Mouse (Mus musculus): ENCODE measurements around the gene Rtp2. TPM values are rescaled to one million over a fixed set of nuclear protein-coding genes. Genes with fewer than 3 reads are reported as not detected.
A peak's percentile ranks its signal among the peaks of the same experiment; 100 is the strongest.

Rtp2 gene
- polyA plus RNA-seq, 1 experiment = 0.01 TPM

- Histone ChIP-seq H3K4me2 (ENCODE audit: low read depth) (peak overlapping the region; percentile 85), H3K27me3 (ENCODE audit: control insufficient read depth, insufficient read depth, insufficient read length) (no peaks in the 10 kb centered on the region), H3K4me3 (peak overlapping the region; percentile 13), H3K79me2 (ENCODE audit: control insufficient read depth, insufficient read depth) (no peaks in the 10 kb centered on the region), H3ac (ENCODE audit: control insufficient read depth, insufficient read length) (no peak overlapping the region), H3K36me3 (ENCODE audit: control insufficient read depth, insufficient read depth) (no peaks in the 10 kb centered on the region)
- TF ChIP-seq CEBPB (IDR thresholded peaks at IDR 0.05; ENCODE audit: insufficient read depth, poor library complexity, severe bottlenecking) (no peak), POLR2AphosphoS2 (IDR thresholded peaks at IDR 0.05; ENCODE audit: insufficient read length, low read depth) (no peak), USF1 (IDR thresholded peaks at IDR 0.05; ENCODE audit: low read depth) (no peak), MYOG (IDR thresholded peaks at IDR 0.05; ENCODE audit: control insufficient read depth in 1 of 3, insufficient read depth in 1 of 3, insufficient read length in 2 of 3, low read depth in 2 of 3) (no peak), POLR2A (IDR thresholded peaks at IDR 0.05; ENCODE audit: insufficient read length, low read depth) (no peak), REST (IDR thresholded peaks at IDR 0.05; ENCODE audit: insufficient read depth, insufficient read length) (no peak), SRF (IDR thresholded peaks at IDR 0.05; ENCODE audit: control insufficient read depth, insufficient read length, low read depth) (no peak), E2F4 (IDR thresholded peaks at IDR 0.05; ENCODE audit: insufficient read depth) (no peak), TCF12 (IDR thresholded peaks at IDR 0.05; ENCODE audit: insufficient read depth, poor library complexity, severe bottlenecking) (no peak), MAX (IDR thresholded peaks at IDR 0.05; ENCODE audit: low read depth) (no peak), TCF3 (IDR thresholded peaks at IDR 0.05; ENCODE audit: insufficient read length, low read depth) (no peak), MYOD1 (IDR thresholded peaks at IDR 0.05; ENCODE audit: control insufficient read depth in 1 of 3, insufficient read length in 2 of 3, low read depth in 2 of 3) (no peak)
Measured at GRCm38 (mm10) chr16:23897486-23897885, 34.7 kb downstream of the Rtp2 start.

GRCm38 (mm10) chr16:23895135-23895534 lies 37.1 kb downstream of the Rtp2 start:
- no peaks in the 10 kb centered on the region for H3K36me3 ChIP-seq (ENCODE audit: control insufficient read depth, insufficient read depth)
- peaks cover 5% of the 10 kb centered on the region for H3K27me3 ChIP-seq (ENCODE audit: control insufficient read depth, insufficient read depth, insufficient read length)
- H3K4me2 ChIP-seq (ENCODE audit: low read depth) = no peak overlapping the region
- TF ChIP-seq MAX (IDR thresholded peaks at IDR 0.05; ENCODE audit: low read depth) = no peak
- TF ChIP-seq USF1 (IDR thresholded peaks at IDR 0.05; ENCODE audit: low read depth) = no peak
- TF ChIP-seq CEBPB (IDR thresholded peaks at IDR 0.05; ENCODE audit: insufficient read depth, poor library complexity, severe bottlenecking) = no peak
- TF ChIP-seq E2F4 (IDR thresholded peaks at IDR 0.05; ENCODE audit: insufficient read depth) = no peak
- TF ChIP-seq MYOD1 (IDR thresholded peaks at IDR 0.05; ENCODE audit: control insufficient read depth in 1 of 3, insufficient read length in 2 of 3, low read depth in 2 of 3) = no peak
- TF ChIP-seq REST (IDR thresholded peaks at IDR 0.05; ENCODE audit: insufficient read depth, insufficient read length) = no peak
- TF ChIP-seq MYOG (IDR thresholded peaks at IDR 0.05; ENCODE audit: control insufficient read depth in 1 of 3, insufficient read depth in 1 of 3, insufficient read length in 2 of 3, low read depth in 2 of 3) = no peak
- no peak for TF ChIP-seq POLR2AphosphoS2 (IDR thresholded peaks at IDR 0.05; ENCODE audit: insufficient read length, low read depth)
- TF ChIP-seq SRF (IDR thresholded peaks at IDR 0.05; ENCODE audit: control insufficient read depth, insufficient read length, low read depth) = no peak
- TF ChIP-seq TCF12 (IDR thresholded peaks at IDR 0.05; ENCODE audit: insufficient read depth, poor library complexity, severe bottlenecking) = no peak
- no peak for TF ChIP-seq POLR2A (IDR thresholded peaks at IDR 0.05; ENCODE audit: insufficient read length, low read depth)
- TF ChIP-seq TCF3 (IDR thresholded peaks at IDR 0.05; ENCODE audit: insufficient read length, low read depth) = no peak
- H3K4me3 ChIP-seq = no peak overlapping the region
- H3ac ChIP-seq (ENCODE audit: control insufficient read depth, insufficient read length) = no peak overlapping the region
- H3K79me2 ChIP-seq (ENCODE audit: control insufficient read depth, insufficient read depth) = no peaks in the 10 kb centered on the region

DNA sequence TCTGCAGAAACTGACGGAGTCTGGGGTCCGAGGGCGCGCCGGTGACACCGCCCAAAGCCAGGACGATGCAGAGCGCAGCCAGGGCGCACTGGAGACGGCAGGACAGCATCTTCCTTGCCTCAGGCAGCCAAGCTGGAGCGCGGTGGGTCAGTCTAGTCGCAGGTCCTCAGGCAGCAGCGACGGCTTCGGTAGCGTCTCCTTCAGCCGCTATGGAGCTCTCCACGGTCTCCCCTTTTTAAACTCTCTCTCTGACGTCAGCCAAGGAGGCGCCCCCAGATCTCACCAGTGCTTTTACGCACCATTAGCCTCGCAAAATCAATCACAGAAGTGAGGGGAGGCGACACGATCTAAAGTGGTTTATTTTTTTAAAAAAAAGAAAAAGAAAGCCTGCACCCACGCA lies 41.6 kb downstream of the Rtp2 start, which contains the start of gene Sst:
Gene Sst (minus strand): TSS at position 323 of the 400 bp plus-strand sequence.
- no peak within 1 kb of the TSS for H3K4me3 ChIP-seq
- no peaks in the 10 kb centered on the region for H3K79me2 ChIP-seq (ENCODE audit: control insufficient read depth, insufficient read depth)
- H3K36me3 ChIP-seq (ENCODE audit: control insufficient read depth, insufficient read depth) = no peaks in the 10 kb centered on the region
- TF ChIP-seq POLR2A (IDR thresholded peaks at IDR 0.05; ENCODE audit: insufficient read length, low read depth) = no peak
- no peak for TF ChIP-seq POLR2AphosphoS2 (IDR thresholded peaks at IDR 0.05; ENCODE audit: insufficient read length, low read depth)
- TF ChIP-seq E2F4 (IDR thresholded peaks at IDR 0.05; ENCODE audit: insufficient read depth) = no peak
- no peak for TF ChIP-seq USF1 (IDR thresholded peaks at IDR 0.05; ENCODE audit: low read depth)
- no peak for TF ChIP-seq TCF12 (IDR thresholded peaks at IDR 0.05; ENCODE audit: insufficient read depth, poor library complexity, severe bottlenecking)
- TF ChIP-seq CEBPB (IDR thresholded peaks at IDR 0.05; ENCODE audit: insufficient read depth, poor library complexity, severe bottlenecking) = no peak
- H3ac ChIP-seq (ENCODE audit: control insufficient read depth, insufficient read length) = no peak within 1 kb of the TSS
- H3K4me2 ChIP-seq (ENCODE audit: low read depth) = no peak within 1 kb of the TSS
- peaks cover 12% of the 10 kb centered on the region for H3K27me3 ChIP-seq (ENCODE audit: control insufficient read depth, insufficient read depth, insufficient read length)

- no peak overlapping the region for H3K4me2 ChIP-seq (ENCODE audit: low read depth)
- TF ChIP-seq CEBPB (IDR thresholded peaks at IDR 0.05; ENCODE audit: insufficient read depth, poor library complexity, severe bottlenecking) = no peak
- peak; percentile 83 for TF ChIP-seq REST (IDR thresholded peaks at IDR 0.05; ENCODE audit: insufficient read depth, insufficient read length)
- no peaks in the 10 kb centered on the region for H3K79me2 ChIP-seq (ENCODE audit: control insufficient read depth, insufficient read depth)
- peaks cover 12% of the 10 kb centered on the region for H3K27me3 ChIP-seq (ENCODE audit: control insufficient read depth, insufficient read depth, insufficient read length)
- no peak overlapping the region for H3K4me3 ChIP-seq
- H3K36me3 ChIP-seq (ENCODE audit: control insufficient read depth, insufficient read depth) = no peaks in the 10 kb centered on the region
- no peak overlapping the region for H3ac ChIP-seq (ENCODE audit: control insufficient read depth, insufficient read length)
Measured at GRCm38 (mm10) chr16:23890151-23890550, 42.0 kb downstream of the Rtp2 start.

DNA sequence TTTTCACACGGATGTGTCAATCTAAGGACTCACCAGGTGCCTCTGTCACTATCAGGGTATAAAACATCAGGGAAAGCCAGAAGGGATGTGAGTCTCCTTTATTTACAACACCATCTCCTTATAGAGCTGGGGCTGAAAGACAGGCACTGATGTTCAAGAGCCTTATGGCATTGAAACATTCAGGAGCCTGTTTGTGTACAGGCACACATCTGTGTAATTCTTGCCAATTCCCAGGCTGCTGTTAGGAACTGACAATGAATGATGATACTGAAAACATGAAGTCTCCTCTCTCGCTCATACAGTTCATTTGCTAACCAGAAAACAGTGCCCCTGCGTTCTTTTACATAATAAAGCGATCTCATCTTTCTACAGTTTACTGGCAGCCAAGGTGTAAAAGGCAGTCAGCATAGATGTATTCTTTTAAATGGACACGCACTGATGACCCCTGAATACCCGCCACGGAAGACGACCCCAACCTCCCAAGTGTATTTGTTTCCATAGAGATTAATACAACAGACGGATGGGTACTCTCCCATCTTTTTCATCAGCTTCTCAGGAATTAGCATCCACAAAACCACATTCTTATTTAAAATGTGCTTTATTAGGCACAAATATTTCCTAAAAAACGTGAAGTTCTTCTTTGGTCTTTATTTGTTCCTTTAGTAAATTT lies 44.1 kb downstream of the Rtp2 start:
- Histone ChIP-seq H3K79me2 (ENCODE audit: control insufficient read depth, insufficient read depth) (no peaks in the 10 kb centered on the region), H3K36me3 (ENCODE audit: control insufficient read depth, insufficient read depth) (no peaks in the 10 kb centered on the region), H3K4me2 (ENCODE audit: low read depth) (no peak overlapping the region), H3K4me3 (no peak overlapping the region), H3ac (ENCODE audit: control insufficient read depth, insufficient read length) (no peak overlapping the region), H3K27me3 (ENCODE audit: control insufficient read depth, insufficient read depth, insufficient read length) (peaks cover 22% of the 10 kb centered on the region)
- TF ChIP-seq POLR2AphosphoS2 (IDR thresholded peaks at IDR 0.05; ENCODE audit: insufficient read length, low read depth) (no peak), MAX (IDR thresholded peaks at IDR 0.05; ENCODE audit: low read depth) (no peak), REST (IDR thresholded peaks at IDR 0.05; ENCODE audit: insufficient read depth, insufficient read length) (no peak), SRF (IDR thresholded peaks at IDR 0.05; ENCODE audit: control insufficient read depth, insufficient read length, low read depth) (no peak), USF1 (IDR thresholded peaks at IDR 0.05; ENCODE audit: low read depth) (no peak), TCF12 (IDR thresholded peaks at IDR 0.05; ENCODE audit: insufficient read depth, poor library complexity, severe bottlenecking) (no peak), TCF3 (IDR thresholded peaks at IDR 0.05; ENCODE audit: insufficient read length, low read depth) (no peak), CEBPB (IDR thresholded peaks at IDR 0.05; ENCODE audit: insufficient read depth, poor library complexity, severe bottlenecking) (no peak), MYOG (IDR thresholded peaks at IDR 0.05; ENCODE audit: control insufficient read depth in 1 of 3, insufficient read depth in 1 of 3, insufficient read length in 2 of 3, low read depth in 2 of 3) (no peak), POLR2A (IDR thresholded peaks at IDR 0.05; ENCODE audit: insufficient read length, low read depth) (no peak), MYOD1 (IDR thresholded peaks at IDR 0.05; ENCODE audit: control insufficient read depth in 1 of 3, insufficient read length in 2 of 3, low read depth in 2 of 3) (no peak), E2F4 (IDR thresholded peaks at IDR 0.05; ENCODE audit: insufficient read depth) (no peak)

All from myocyte (in vitro differentiated cells).